Mouse (Mus musculus) small intestine, adult 2 months (tissue): Measurements from ENCODE around the gene Zwilch. TPM values are rescaled to one million over a fixed set of nuclear protein-coding genes. Genes with fewer than 3 reads are reported as not detected.
"Not testable (repeated sequence)": the region's sequence is repeated elsewhere in the genome, so short reads cannot be mapped to it uniquely, and the experiment has no call there.

Experiments used
- H3K27ac ChIP-seq: fragments of 200-500 bp; 2 replicates; pipeline ENCODE4 v1.5.1; 2012; ENCODE audit warnings: low read depth, low read length, control low read depth, inconsistent platforms; ENCODE audit not compliant: insufficient read depth
- H3K27me3 ChIP-seq: fragments of 200-500 bp; 2 replicates; pipeline ENCODE4 v1.6.1; 2012; ENCODE audit warnings: mild to moderate bottlenecking, moderate library complexity, low read length, inconsistent platforms; ENCODE audit not compliant: control insufficient read depth, insufficient read depth
- H3K36me3 ChIP-seq: fragments of 200-500 bp; 2 replicates; pipeline ENCODE4 v1.6.1; 2012; ENCODE audit warnings: mild to moderate bottlenecking, low read length, control low read depth, inconsistent platforms; ENCODE audit not compliant: control insufficient read depth, insufficient read depth
- H3K4me1 ChIP-seq: fragments of 200-500 bp; 2 replicates; pipeline ENCODE4 v1.6.1; 2012; ENCODE audit warnings: low read length, inconsistent platforms, mixed read lengths; ENCODE audit not compliant: control insufficient read depth, insufficient read depth, insufficient read length
- H3K4me3 ChIP-seq: fragments of 200-500 bp; 2 replicates; pipeline ENCODE4 v1.5.1; 2012; ENCODE audit warnings: low read depth, mild to moderate bottlenecking, control low read depth, inconsistent platforms, low read length, moderate library complexity
- CTCF ChIP-seq: fragments of 200-500 bp; IDR thresholded peaks from 2 replicates; pipeline ENCODE4 v1.5.1; 2012; ENCODE audit warnings: low read depth, mild to moderate bottlenecking, control low read depth, inconsistent platforms, low read length, moderate library complexity, mixed read lengths; ENCODE audit not compliant: insufficient replicate concordance, insufficient read length; ENCODE audit errors: extremely low read depth
- POLR2A ChIP-seq: fragments of 200-500 bp; IDR thresholded peaks from 2 replicates; pipeline ENCODE4 v1.6.1; 2012; ENCODE audit warnings: low read depth, mild to moderate bottlenecking, control low read depth, inconsistent platforms, low read length, moderate library complexity
- WGBS: fragments of 180-500 bp; shearing (Covaris S2); methylation state at CpG from one replicate; pipeline ENCODE4 v1.1.7; 2018; 5-methylcytosine and 5-hydroxymethylcytosine counted together
- polyA plus RNA-seq: library from polyadenylated mRNA; depleted of rRNA; stranded (reverse); fragments of >200 nt; gene quantifications from 2 replicates; pipeline ENCODE4 v1.2.3, GENCODE M21; 2012

Gene Zwilch
- polyA plus RNA-seq, 1 experiment = 1.9 TPM

GRCm38 (mm10) chr9:64216641-64217040 is 43.7 kb upstream of the Zwilch start:
- no peak overlapping the region; the same call in 1 of the 2 replicates for H3K27ac ChIP-seq
- TF ChIP-seq POLR2A = no peak
- TF ChIP-seq CTCF = no peak
- WGBS = 95% methylated on average over 2 of the region's 2 CpGs
- H3K4me3 ChIP-seq = no peak overlapping the region
- peaks cover 13% of the 10 kb centered on the region for H3K36me3 ChIP-seq
- H3K27me3 ChIP-seq = no peaks in the 10 kb centered on the region
- H3K4me1 ChIP-seq = peaks cover 11% of the 10 kb centered on the region

GRCm38 (mm10) chr9:64216090-64216489 is 43.2 kb upstream of the Zwilch start:
- Histone ChIP-seq H3K36me3 (peaks cover 15% of the 10 kb centered on the region), H3K27me3 (no peaks in the 10 kb centered on the region), H3K27ac (no peak overlapping the region), H3K4me1 (peaks cover 9% of the 10 kb centered on the region), H3K4me3 (no peak overlapping the region)
- no peak for TF ChIP-seq CTCF
- no peak for TF ChIP-seq POLR2A
- 53% methylated on average over 4 of the region's 4 CpGs for WGBS

- TF ChIP-seq POLR2A = no peak
- no peak for TF ChIP-seq CTCF
- Histone ChIP-seq H3K27ac (no peak overlapping the region), H3K36me3 (peaks cover 25% of the 10 kb centered on the region), H3K27me3 (no peaks in the 10 kb centered on the region), H3K4me3 (no peak overlapping the region), H3K4me1 (peaks cover 2% of the 10 kb centered on the region)
- WGBS = 77% methylated on average over 17 of the region's 17 CpGs
Measured at GRCm38 (mm10) chr9:64214452-64214851, 41.5 kb upstream of the Zwilch start.

GRCm38 (mm10) chr9:64207509-64208084 is 34.7 kb upstream of the Zwilch start:
- no peak for TF ChIP-seq POLR2A
- TF ChIP-seq CTCF = no peak
- no peak overlapping the region for H3K27ac ChIP-seq
- peaks cover 51% of the 10 kb centered on the region for H3K36me3 ChIP-seq
- WGBS = 85% methylated on average over 3 of the region's 3 CpGs
- H3K4me3 ChIP-seq = no peak overlapping the region
- no peaks in the 10 kb centered on the region for H3K27me3 ChIP-seq
- H3K4me1 ChIP-seq = no peaks in the 10 kb centered on the region

GRCm38 (mm10) chr9:64202866-64203265 is 30.0 kb upstream of the Zwilch start:
- Histone ChIP-seq H3K27ac (no peak overlapping the region), H3K27me3 (no peaks in the 10 kb centered on the region), H3K36me3 (peaks cover 19% of the 10 kb centered on the region), H3K4me1 (peaks cover 16% of the 10 kb centered on the region; the same call in 1 of the 2 replicates), H3K4me3 (no peak overlapping the region)
- TF ChIP-seq POLR2A = no peak
- TF ChIP-seq CTCF = no peak

- peaks cover 20% of the 10 kb centered on the region for H3K36me3 ChIP-seq
- no peak overlapping the region for H3K27ac ChIP-seq
- no peaks in the 10 kb centered on the region for H3K27me3 ChIP-seq
- H3K4me3 ChIP-seq = no peak overlapping the region
- peaks cover 16% of the 10 kb centered on the region; the same call in 1 of the 2 replicates for H3K4me1 ChIP-seq
- TF ChIP-seq POLR2A (no peak), CTCF (no peak)
Measured at GRCm38 (mm10) chr9:64202331-64202730, 29.4 kb upstream of the Zwilch start.

- Histone ChIP-seq H3K4me1 (peaks cover 18% of the 10 kb centered on the region), H3K27ac (peak overlapping the region; percentile 93), H3K4me3 (no peak overlapping the region), H3K27me3 (no peaks in the 10 kb centered on the region), H3K36me3 (peaks cover 9% of the 10 kb centered on the region)
- 17% methylated on average over 2 of the region's 2 CpGs for WGBS
- TF ChIP-seq POLR2A (no peak; the same call in 1 of the 2 replicates), CTCF (no peak)
Measured at GRCm38 (mm10) chr9:64199897-64200296, 27.0 kb upstream of the Zwilch start.

GRCm38 (mm10) chr9:64198763-64199418 is 26.0 kb upstream of the Zwilch start:
- H3K36me3 ChIP-seq, H3K27me3 ChIP-seq, H3K4me3 ChIP-seq: not testable (repeated sequence)
- 40% methylated on average over 7 of the region's 7 CpGs for WGBS
- H3K27ac ChIP-seq = peak overlapping the region; percentile 93
- H3K4me1 ChIP-seq = peaks cover 20% of the 10 kb centered on the region
